Mouse (Mus musculus) layer of hippocampus, adult 9-10 months (tissue): ENCODE measurements around the gene Mb.
"Not testable (repeated sequence)": the region's sequence is repeated elsewhere in the genome, so short reads cannot be mapped to it uniquely, and the experiment has no call there.

Experiments used
- DNase-seq: peaks from one replicate; pipeline ENCODE4 v3.0.0; 2022; ENCODE audit warnings: low spot score

Mb gene

DNA sequence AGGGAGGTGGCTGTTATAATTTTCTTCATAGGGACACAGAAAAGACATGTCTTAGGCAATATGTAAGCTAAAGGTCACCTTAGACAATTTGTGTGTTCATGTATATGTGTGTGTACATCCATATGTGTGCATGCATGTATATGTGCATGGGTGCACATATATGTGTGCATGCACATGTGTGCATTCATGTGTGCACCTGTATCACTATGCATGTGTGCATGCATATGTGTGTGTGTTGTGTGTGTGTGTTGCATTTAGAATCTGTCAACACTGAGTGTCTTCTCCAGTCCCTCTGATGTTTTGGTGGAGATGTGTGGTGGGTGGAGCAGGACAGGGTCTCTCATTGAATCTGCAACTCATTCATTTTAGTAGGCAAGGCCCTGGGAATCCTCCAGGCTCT is 12.3 kb upstream of the Mb start:
- DNase-seq = no peak

DNA sequence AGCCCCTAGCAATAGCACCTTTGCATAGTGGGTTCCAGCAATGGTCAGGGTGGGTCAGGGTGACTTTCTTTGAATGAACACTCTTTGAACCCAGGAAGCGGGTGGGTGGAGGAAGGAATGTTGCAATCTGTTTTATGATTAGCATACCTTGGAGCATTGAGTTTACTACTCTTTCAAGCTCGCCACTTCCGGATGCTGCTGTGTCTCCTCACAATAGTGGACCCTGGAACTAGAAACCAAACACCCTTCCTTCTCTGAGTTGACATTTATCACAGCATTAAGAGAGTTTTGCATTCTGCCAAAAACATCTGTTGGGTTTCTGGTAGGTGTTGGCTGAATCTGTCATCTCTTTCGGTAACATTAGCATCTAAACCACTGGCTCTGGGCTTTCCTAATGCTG is 8.9 kb upstream of the Mb start:
- DNase-seq = not testable (repeated sequence)

DNA sequence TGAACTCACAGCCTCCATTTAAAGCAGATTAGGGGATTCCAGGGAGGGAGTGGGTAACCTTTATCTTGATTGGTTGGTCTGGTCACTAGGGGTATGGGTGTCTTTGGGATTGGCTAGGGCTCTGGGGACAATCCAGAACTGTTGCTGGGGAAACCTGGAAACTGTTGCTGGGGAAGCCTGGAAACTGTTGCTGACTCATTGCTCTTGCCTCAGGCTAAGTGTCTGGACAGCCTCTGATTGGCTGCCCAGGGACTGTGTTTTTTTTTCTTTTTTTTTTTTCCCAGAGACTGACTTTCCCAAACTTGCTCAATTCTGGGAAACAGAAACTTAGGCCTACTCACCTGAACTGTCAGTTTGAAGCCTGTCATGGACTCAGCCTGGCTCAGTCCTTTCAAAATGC is 8.1 kb upstream of the Mb start:
- no peak for DNase-seq

DNA sequence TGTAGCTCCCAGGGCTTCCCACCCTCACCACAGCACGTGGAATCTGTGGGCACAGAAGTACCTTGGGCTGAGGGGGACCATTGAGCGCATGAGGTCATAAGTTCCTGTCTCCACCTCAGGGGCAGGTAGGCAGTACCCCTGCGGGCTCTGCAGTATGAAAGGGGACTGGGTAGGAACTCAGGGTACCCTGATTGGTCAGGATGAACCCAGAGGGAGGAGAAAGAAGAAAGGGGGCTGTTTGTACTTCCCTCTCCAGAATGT is 6.3 kb upstream of the Mb start:
- DNase-seq = no peak

DNA sequence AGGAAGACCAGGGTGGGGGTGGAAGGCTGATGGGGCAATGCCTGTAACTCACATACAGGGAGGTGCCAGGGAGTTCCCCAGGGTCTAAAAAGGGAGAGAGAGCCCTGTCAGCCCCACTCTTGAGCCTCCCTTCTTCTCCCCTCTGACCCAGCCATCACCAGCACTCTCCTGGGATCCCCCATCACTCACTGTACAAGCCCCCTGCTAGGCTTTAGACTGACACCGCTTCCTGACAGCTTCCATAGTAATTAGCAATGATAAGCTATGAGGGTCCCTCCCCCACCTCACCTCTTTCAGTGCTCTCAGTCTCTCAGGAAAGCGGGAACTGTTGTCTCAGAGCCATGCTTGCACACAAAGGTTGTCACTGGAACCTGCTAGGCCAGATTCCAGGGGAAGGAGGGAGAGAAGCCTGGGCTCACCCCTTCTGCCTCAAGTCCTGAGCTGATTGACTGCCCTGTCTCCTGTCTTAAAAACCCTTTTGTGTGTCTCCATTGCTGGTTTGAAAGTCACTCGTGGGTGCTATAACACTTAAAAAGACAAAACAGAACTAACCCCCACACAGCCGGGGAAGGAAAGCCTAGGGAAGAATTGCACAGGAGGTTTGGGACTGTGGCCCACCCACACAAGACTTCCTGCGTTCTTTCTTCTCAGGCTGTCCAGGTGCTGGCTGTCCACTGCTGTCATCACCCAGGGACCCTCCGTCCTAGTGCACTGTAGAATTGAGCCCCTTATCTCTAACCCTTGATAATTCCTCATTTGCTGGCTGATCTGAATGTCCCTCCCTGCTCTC is 5.7 kb upstream of the Mb start:
- DNase-seq = no peak

GRCm38 (mm10) chr15:77054611-77055175 is 4.2 kb upstream of the Mb start:
- no peak for DNase-seq

- no peak for DNase-seq
These were observed 2.6 kb upstream of the Mb start for GRCm38 (mm10) chr15:77053021-77053420.

GRCm38 (mm10) chr15:77052176-77052575 is 1.7 kb upstream of the Mb start:
- no peak for DNase-seq

DNA sequence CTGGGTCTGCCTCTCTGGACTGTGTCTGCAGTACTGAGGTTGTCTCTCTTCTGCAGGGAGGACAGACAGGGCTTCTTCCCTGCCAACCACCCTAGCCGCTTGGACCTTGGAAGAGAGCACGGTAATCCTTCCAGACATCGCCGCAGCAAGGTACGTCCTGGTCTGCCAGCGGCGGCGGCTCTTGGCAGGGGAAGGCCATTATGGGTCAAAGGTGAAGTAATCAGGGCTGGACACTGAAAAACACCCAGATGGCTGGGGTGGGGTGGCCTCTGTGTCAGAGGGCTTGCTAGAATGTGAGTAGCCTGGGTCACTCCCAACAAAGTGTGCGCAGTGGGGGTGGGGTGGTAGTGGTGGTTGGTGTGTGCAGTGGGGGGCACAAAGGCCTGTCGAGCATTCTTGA is 4.9 kb downstream of the Mb start:
- no peak for DNase-seq

DNA sequence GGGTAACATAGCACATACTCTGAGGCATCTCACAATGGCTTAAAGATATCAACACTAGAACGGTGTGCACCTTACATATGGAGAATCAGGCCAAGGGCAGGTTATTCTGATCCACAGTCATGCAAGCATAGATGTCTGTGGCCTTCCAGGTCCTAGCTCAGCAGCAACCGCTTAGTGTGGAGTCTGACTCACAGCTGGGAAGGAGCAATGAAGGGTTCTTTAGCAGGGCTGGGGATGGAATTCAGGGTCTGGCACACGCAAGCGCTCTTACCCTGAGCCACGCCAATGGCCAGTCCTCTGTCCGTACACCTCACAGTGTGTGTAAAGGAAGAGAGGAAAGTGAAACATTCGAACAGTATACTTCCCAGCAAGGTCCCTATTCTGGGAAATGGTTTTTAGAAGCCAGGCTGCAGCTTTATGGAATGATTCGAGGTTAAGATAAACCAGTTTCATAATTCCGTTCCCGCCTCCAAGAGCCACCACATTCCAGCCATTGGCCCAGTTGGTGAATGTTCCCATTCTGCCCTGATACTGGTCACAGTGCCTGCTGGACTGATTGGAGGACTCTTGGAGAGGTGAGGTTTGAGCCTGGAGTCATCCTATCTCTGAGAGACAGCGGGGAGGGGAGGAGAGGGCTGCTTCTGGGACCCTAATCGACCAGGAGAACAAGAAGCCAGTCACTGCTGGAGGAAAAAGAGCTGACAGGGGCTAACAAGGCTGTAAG is 5.7 kb downstream of the Mb start, which contains the start of gene Apol6:
Gene Apol6, plus strand, starts transcription at position 133 of the 724 bp plus-strand sequence.
- no peak for DNase-seq

DNA sequence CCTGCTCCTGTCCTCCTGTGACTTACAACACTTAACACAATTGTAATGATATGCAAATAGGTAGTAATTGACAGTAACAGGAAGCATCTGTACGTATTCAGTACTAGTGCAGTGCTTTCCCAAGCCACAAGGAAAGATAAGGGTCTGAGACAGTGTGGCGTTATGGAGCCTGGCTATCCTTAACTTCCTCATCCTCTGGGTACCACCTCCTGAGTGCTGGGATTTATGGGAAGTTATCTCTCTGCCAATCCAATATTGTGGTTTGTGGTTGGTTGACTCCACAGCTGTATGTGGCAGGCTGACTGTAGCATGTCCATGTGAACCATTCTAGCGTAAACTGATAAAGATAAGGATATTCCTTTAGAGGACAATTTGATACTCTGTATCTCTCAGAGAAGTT is 9.7 kb downstream of the Mb start:
- no peak for DNase-seq

DNA sequence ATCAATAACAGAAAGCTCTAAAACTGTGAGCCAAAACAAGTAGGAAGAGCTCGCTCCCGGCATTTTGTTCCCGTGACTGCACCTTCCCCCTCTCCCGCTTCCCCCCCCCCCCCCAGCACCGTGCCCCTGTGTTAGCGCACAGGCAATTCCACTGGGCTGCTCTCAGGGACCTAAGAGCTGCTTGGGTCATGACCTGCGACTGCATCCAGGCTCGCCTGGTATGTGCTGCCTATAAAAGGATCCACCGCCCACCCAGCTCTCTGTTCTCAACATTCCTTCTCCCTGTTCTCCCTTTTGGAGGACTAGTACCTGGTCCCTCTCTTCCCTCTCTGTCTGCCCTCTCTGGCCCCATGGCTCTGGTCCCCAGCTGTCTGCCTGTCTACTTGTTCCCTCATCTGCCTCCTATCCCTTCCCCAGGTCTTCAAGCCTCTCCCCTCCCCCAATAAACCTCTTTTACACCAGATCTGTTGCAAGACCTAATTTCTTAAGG is 11.2 kb downstream of the Mb start:
- no peak for DNase-seq

DNA sequence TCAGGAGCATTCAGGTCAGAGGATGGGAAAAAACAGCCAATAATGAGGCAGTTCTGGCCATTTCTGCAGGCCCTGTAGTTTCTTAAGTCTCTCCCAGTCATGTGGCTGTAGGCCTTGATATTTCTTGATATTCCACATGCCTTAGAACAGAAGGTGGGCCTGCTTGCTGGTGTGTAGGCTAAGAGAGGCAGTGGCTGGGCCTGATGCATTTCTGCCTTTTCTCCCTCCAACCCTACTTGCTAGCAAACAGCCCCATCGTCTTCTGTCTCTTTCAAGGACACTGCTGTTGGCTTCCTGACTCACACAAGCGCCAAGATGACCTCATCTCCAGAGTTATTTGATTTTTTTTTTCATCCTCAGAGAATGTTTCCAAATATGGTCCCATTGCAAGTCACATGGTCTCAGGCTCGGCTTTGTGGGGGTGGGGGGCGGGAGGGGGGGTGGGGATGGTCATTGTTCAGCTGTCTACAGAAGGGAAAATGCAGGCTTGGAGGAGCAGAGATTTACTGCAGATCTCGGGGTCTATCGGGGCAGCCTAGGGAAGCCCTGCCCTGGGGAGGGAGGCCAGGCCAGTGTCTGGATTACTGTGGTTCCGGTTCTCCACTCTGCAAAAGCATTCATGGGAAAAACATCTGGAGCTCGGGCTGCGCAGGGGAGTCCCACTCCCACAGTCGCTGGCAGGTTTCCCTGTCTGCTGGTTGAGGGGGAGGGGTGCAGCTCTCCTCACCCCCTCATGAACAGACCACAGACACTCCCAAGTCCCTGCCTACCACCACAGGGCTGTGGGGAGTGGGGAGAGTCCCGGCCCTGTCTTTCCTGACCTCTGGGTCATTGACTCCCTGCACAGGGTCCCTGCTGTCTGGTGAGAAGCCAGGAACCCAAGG is 12.9 kb downstream of the Mb start:
- no peak for DNase-seq

GRCm38 (mm10) chr15:77036989-77037277 is 13.5 kb downstream of the Mb start:
- no peak for DNase-seq

GRCm38 (mm10) chr15:77036320-77036988 is 14.0 kb downstream of the Mb start:
- no peak for DNase-seq

DNA sequence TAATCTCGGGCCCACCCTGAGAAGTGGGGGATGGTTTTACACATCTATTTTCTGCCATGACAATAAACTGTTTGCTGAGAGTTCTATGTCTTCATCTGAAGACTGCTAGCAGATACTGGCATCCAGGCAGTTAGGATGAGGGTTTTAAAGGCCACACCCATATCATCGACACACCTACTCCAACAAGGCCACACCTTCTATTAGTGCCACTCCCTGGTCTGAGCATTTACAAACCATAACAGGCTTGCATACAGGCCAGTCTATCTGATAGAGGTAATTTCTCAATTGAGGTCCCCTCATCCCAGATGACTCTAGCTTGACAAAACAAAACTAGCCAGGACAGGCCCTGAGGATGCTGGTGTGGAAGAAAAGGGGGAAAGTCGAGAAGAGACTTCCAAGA is 14.8 kb downstream of the Mb start:
- DNase-seq = no peak

- DNase-seq = no peak
These were observed 15.9 kb downstream of the Mb start for GRCm38 (mm10) chr15:77034526-77034925.

- no peak for DNase-seq
These were observed 19.2 kb downstream of the Mb start for GRCm38 (mm10) chr15:77031271-77031670.

- DNase-seq = no peak
These were observed 21.0 kb downstream of the Mb start for GRCm38 (mm10) chr15:77029331-77029991.

DNA sequence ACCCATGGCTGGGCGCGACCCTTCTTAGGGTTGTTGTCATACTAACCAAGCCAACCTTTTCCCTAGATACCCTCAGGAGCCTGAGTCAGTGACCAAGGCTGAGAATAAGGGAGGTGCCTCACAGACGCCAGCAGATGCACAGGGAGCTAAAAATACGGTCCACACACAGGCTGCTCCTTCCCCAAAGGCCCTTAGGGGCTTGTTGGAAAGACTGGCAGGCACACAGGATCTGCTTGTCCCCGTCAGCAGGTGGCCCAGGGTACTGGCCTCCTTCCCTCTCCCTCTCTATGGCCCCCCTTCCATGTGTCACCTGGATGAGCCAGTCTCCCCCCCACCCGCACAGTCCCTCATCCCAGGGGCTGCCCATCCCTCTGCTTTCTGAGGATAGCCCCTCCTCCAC is 22.8 kb downstream of the Mb start:
- DNase-seq = no peak

- DNase-seq = no peak
These were observed 23.4 kb downstream of the Mb start for GRCm38 (mm10) chr15:77027117-77027516.
